Mouse (Mus musculus) lung, embryonic 16.5 days (tissue): Measurements from ENCODE around the gene Apol6. TPM values are rescaled to one million over a fixed set of nuclear protein-coding genes. Genes with fewer than 3 reads are reported as not detected.

Experiments
- ATAC-seq: fragments of 200-750 bp; cut with Nextera tagmentation; 2 replicates; pipeline ENCODE4 v1.8.0; 2017; ENCODE audit warnings: low read depth, mild to moderate bottlenecking, moderate library complexity
- H3K27ac ChIP-seq: fragments of 300-500 bp; sonication (generic); 2 replicates; pipeline ENCODE4 v1.5.1; 2014; ENCODE audit warnings: mild to moderate bottlenecking, control low read depth, low read length
- H3K27me3 ChIP-seq: fragments of 300-500 bp; sonication (generic); 2 replicates; pipeline ENCODE4 v1.6.1; 2014; ENCODE audit warnings: low read depth, low read length, mixed read lengths; ENCODE audit not compliant: control insufficient read depth, insufficient read depth
- H3K36me3 ChIP-seq: fragments of 300-500 bp; sonication (generic); 2 replicates; pipeline ENCODE4 v1.6.1; 2014; ENCODE audit warnings: low read length; ENCODE audit not compliant: control insufficient read depth, insufficient read depth
- H3K4me1 ChIP-seq: fragments of 300-500 bp; sonication (generic); replicated peaks from 2 replicates; pipeline ENCODE4 v1.6.1; 2014; ENCODE audit warnings: low read length, mixed read lengths; ENCODE audit not compliant: control insufficient read depth, insufficient read depth
- H3K4me2 ChIP-seq: fragments of 300-500 bp; sonication (generic); 2 replicates; pipeline ENCODE4 v1.6.1; 2014; ENCODE audit warnings: low read depth, low read length, control low read depth
- H3K4me3 ChIP-seq: fragments of 300-500 bp; sonication (generic); 2 replicates; pipeline ENCODE4 v1.5.1; 2014; ENCODE audit warnings: mild to moderate bottlenecking, low read length, control low read depth
- H3K9ac ChIP-seq: fragments of 300-500 bp; sonication (generic); 2 replicates; pipeline ENCODE4 v1.6.1; 2014; ENCODE audit warnings: low read length, control low read depth
- H3K9me3 ChIP-seq: fragments of 300-500 bp; sonication (generic); 2 replicates; pipeline ENCODE4 v1.6.1; 2016; ENCODE audit warnings: low read length; ENCODE audit not compliant: control insufficient read depth
- WGBS: fragments of 180-500 bp; shearing (Covaris S2); extraction: QIAGEN DNeasy Blood & Tissue Kit; methylation state at CpG from one replicate; pipeline ENCODE4 v1.1.7; 2014; 5-methylcytosine and 5-hydroxymethylcytosine counted together
- polyA plus RNA-seq: library from polyadenylated mRNA; unstranded; fragments of >200 nt; fragmentation: Nextera tagmentation; extraction: Ambion mirVana; gene quantifications from 2 replicates; pipeline ENCODE4 v1.2.1, GENCODE M21; 2015

Apol6 gene
- polyA plus RNA-seq, 1 experiment from 2014 or later, result 0.06 TPM

DNA sequence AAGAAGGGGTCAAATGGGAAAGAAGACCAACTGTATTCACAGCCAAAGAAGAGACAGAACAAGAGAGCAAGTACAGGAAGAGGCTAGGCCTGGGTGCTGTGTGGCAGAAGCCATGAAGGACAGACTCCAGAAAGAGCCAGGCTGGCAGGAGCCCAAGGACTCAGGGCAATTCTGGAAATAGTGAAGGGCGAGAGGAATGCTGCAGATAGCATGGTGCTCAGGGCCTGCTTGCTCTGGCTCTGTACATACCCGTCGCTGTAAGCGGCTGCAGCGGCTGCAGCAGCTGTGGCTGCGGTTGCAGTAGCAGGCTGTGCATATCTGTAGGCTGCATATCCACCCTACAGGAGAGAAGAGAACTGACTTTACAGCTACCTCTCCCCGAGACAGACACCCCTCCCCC, 41.3 kb downstream of the Apol6 start:
- H3K36me3 ChIP-seq, result peaks cover 13% of the 10 kb centered on the region; the same call in 1 of the 2 replicates
- no peaks in the 10 kb centered on the region for H3K9me3 ChIP-seq
- no peak overlapping the region for H3K27ac ChIP-seq
- no peak for ATAC-seq
- WGBS, result 84% methylated on average over 7 of the region's 7 CpGs
- H3K27me3 ChIP-seq, result no peaks in the 10 kb centered on the region
- H3K4me1 ChIP-seq, result no peaks in the 10 kb centered on the region
- H3K4me2 ChIP-seq, result no peak overlapping the region
- H3K4me3 ChIP-seq, result no peak overlapping the region
- no peak overlapping the region for H3K9ac ChIP-seq

DNA sequence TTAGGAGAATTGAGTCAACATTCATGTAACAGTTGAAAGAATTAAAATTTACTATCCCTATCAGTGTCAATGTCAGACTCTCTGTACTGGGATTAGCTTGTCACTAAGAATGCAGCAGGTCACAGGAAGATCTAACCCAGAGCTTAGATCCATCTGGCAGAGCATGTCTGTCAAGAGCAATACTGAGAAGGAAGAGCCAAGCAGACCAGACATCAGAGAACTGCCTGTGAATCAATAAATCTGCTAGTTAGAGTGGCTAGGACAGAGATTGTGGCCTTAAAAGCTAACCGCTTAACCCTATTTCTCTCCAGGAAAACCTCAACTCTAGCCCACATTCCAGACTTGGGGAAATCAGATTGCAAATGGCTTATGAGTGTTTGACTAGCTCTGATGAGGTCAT, 42.0 kb downstream of the Apol6 start:
- Histone ChIP-seq H3K27ac (no peak overlapping the region), H3K4me2 (no peak overlapping the region), H3K9ac (no peak overlapping the region), H3K9me3 (no peaks in the 10 kb centered on the region), H3K27me3 (no peaks in the 10 kb centered on the region), H3K4me1 (no peaks in the 10 kb centered on the region), H3K36me3 (peaks cover 16% of the 10 kb centered on the region; the same call in 1 of the 2 replicates), H3K4me3 (no peak overlapping the region)
- no peak for ATAC-seq
- WGBS, result 61% methylated on average over 1 of the region's 1 CpGs

DNA sequence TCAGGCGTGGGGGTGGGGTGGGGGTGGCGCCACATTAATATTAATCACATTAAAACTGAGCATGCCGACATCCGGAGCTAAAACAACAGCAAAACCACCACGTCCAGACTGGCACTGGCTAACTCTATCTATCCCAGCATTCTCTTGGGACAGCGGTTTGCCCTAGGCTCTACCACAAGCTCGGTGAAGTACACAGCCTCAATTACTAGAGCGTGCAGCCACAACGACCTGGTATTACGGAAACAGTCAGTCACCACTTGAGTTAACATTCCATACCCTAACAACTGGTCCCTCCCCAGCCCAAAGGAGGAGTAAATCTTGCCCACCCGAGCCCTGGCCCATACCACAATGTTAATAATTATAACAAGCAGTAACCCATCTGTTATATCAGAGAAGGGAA, 44.7 kb downstream of the Apol6 start:
- Histone ChIP-seq H3K9ac (no peak overlapping the region), H3K27ac (no peak overlapping the region), H3K4me2 (no peak overlapping the region), H3K9me3 (no peaks in the 10 kb centered on the region), H3K36me3 (peaks cover 14% of the 10 kb centered on the region; the same call in 1 of the 2 replicates), H3K27me3 (no peaks in the 10 kb centered on the region), H3K4me1 (no peaks in the 10 kb centered on the region), H3K4me3 (no peak overlapping the region)
- ATAC-seq, result no peak
- 68% methylated on average over 11 of the region's 11 CpGs for WGBS

DNA sequence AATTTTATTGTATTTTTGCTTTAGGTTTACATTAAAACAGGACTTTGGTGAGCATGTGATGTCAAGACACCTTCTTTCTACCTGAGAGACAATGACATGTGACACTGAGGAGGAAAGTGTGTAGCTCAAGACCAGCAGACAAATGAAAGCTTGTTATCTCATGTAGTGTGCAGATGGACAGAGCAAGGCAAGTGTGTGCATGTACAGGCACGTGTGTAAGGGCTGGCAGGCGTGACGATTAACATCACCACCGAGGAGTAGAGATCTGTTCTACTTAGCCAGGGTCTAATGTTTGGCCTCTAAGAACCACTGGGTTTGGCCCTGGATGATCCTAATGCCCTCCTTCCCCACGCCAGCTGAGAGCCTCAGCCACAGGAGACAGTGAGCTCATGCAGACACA, 46.0 kb downstream of the Apol6 start:
- no peak overlapping the region for H3K4me2 ChIP-seq
- no peaks in the 10 kb centered on the region for H3K27me3 ChIP-seq
- no peak overlapping the region for H3K9ac ChIP-seq
- H3K36me3 ChIP-seq, result peaks cover 12% of the 10 kb centered on the region; the same call in 1 of the 2 replicates
- ATAC-seq, result no peak
- no peak overlapping the region for H3K27ac ChIP-seq
- no peak overlapping the region for H3K4me3 ChIP-seq
- WGBS, result 85% methylated on average over 5 of the region's 5 CpGs
- H3K9me3 ChIP-seq, result no peaks in the 10 kb centered on the region
- H3K4me1 ChIP-seq, result no peaks in the 10 kb centered on the region

DNA sequence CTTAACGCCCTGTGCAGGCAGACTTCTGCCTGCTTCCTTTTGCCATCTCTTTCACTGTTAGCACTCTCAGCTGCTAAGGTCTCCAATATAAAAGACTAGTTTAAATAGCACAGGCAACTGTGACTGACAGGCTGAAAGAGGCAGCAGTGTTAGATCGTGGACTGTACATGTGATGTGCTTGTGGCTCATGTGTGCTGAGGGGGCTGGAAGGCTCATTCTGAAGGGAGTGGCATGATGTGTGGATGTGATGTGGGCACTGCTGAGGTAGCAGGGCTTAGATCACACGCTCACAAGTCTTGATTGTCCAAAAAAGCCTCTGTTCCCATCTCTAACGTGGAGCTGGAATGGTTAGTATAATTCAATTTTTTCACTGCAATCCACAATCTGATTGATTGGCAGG, 46.9 kb downstream of the Apol6 start:
- no peak overlapping the region for H3K27ac ChIP-seq
- ATAC-seq, result no peak
- H3K4me1 ChIP-seq, result no peaks in the 10 kb centered on the region
- no peak overlapping the region for H3K9ac ChIP-seq
- H3K36me3 ChIP-seq, result peaks cover 16% of the 10 kb centered on the region
- no peaks in the 10 kb centered on the region for H3K9me3 ChIP-seq
- no peak overlapping the region for H3K4me2 ChIP-seq
- no peak overlapping the region for H3K4me3 ChIP-seq
- 83% methylated on average over 4 of the region's 4 CpGs for WGBS
- no peaks in the 10 kb centered on the region for H3K27me3 ChIP-seq

DNA sequence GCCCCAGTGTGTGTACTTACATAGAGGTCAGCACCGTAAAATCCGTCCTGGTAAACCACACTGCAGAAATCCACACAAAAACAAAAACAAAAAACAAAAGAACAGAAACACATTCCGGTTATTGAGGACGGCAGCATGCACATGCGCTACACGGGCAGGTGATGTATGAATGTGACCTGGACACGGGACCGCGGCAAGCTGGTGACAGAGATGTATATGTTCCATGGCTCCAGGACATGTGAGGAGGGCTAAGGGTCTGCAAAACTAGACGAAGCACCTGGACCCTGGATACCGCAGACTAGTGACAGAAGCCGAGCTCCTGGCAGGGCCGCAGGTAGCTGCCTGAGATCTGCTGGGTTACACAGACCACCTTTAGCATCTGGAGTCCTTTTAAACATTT, 49.9 kb downstream of the Apol6 start:
- ATAC-seq, result no peak
- Histone ChIP-seq H3K27me3 (no peaks in the 10 kb centered on the region), H3K4me1 (no peaks in the 10 kb centered on the region), H3K4me2 (no peak overlapping the region), H3K9me3 (no peaks in the 10 kb centered on the region), H3K36me3 (peaks cover 22% of the 10 kb centered on the region), H3K4me3 (no peak overlapping the region), H3K27ac (no peak overlapping the region), H3K9ac (no peak overlapping the region)
- WGBS, result 89% methylated on average over 13 of the region's 13 CpGs

DNA sequence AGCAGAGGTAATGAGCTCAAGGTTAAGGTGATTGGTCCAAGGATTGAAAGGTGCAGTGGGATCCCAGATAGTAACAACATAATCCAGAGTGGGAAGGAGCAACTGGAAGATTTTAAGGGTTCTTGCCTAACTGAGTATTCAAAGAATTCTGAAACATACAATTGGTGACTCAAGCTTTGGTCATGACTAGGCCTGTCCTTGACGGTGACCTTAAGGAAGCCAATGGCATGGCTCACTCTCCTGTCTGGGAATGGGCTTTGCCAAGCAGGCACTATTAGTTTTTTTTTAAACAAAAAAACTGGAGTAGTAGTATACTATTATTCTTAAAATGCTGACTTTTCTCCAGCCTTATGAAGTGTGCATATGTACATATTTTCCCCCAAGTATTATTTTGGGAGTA, 50.7 kb downstream of the Apol6 start:
- Histone ChIP-seq H3K36me3 (peaks cover 23% of the 10 kb centered on the region), H3K9me3 (no peaks in the 10 kb centered on the region), H3K4me1 (no peaks in the 10 kb centered on the region), H3K4me3 (no peak overlapping the region), H3K27ac (no peak overlapping the region), H3K4me2 (no peak overlapping the region), H3K9ac (no peak overlapping the region), H3K27me3 (no peaks in the 10 kb centered on the region)
- 94% methylated on average over 1 of the region's 1 CpGs for WGBS
- ATAC-seq, result no peak

DNA sequence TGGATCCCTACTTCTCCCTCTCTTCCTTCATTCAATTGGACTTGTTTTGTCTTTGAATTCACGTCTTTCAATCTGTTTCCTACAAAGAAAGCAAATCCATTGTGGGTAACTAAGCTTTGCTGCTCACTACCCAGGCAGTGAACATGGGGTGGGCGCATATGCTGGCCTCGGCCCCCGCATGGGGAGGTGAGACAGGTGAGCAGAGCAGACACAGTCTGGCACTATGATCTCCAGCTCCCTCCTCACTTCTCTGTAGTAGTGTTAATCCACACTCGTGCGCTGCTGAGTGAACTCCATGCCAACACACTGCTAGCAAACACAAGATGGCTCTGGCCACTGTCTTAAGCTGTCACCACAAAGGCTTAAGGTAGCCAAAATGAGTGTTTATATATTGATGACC, 52.8 kb downstream of the Apol6 start:
- Histone ChIP-seq H3K4me1 (no peaks in the 10 kb centered on the region), H3K36me3 (peaks cover 29% of the 10 kb centered on the region), H3K4me3 (no peak overlapping the region), H3K4me2 (no peak overlapping the region), H3K27ac (no peak overlapping the region), H3K9me3 (no peaks in the 10 kb centered on the region), H3K27me3 (no peaks in the 10 kb centered on the region), H3K9ac (no peak overlapping the region)
- 88% methylated on average over 6 of the region's 6 CpGs for WGBS
- ATAC-seq, result no peak

DNA sequence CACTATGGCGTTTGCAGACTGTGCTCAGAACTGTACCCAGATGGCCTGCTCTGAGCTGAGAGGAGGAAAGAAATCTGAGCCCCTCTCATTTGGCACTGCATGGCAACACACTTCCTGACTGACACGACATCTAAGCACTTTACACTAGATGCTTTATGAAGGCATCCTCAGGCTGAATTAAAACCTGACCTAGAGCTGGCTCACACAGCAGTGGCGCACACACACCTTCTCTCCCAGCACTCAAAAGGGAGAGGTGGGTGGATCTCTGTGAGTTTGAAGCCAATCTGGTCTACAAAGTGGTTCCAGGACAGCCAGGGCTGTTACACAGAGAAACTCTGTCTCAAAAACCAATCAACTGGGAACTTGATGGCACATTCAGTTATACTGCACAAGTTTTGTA, 55.2 kb downstream of the Apol6 start:
- no peak overlapping the region for H3K4me2 ChIP-seq
- H3K9ac ChIP-seq, result no peak overlapping the region
- WGBS, result 48% methylated on average over 3 of the region's 3 CpGs
- H3K9me3 ChIP-seq, result no peaks in the 10 kb centered on the region
- peaks cover 27% of the 10 kb centered on the region for H3K36me3 ChIP-seq
- peaks cover 2% of the 10 kb centered on the region for H3K4me1 ChIP-seq
- ATAC-seq, result no peak
- H3K27me3 ChIP-seq, result no peaks in the 10 kb centered on the region
- H3K27ac ChIP-seq, result no peak overlapping the region
- no peak overlapping the region for H3K4me3 ChIP-seq

DNA sequence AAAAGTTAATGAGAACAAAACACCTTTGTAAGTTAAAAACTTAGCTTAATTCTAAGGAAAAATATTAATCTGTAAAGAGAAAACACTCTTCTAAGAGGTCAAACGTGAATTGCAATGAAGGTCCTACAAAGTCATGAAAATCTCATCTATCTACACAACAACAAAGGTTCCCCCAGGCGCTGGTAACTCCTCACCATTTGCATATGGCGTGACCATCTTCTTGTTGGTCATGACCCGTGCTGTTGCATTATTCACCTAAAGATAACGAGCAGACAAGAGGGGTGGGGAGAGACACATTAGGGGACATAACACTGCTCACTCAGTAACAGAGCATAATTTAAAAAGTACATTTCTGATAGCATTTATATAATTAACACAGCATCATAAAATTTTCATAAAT, 58.2 kb downstream of the Apol6 start:
- H3K9ac ChIP-seq, result no peak overlapping the region
- ATAC-seq, result no peak
- no peak overlapping the region for H3K4me3 ChIP-seq
- no peak overlapping the region for H3K27ac ChIP-seq
- WGBS, result 88% methylated on average over 5 of the region's 5 CpGs
- H3K4me1 ChIP-seq, result peaks cover 3% of the 10 kb centered on the region
- H3K36me3 ChIP-seq, result peaks cover 22% of the 10 kb centered on the region
- H3K4me2 ChIP-seq, result no peak overlapping the region
- no peaks in the 10 kb centered on the region for H3K9me3 ChIP-seq
- no peaks in the 10 kb centered on the region for H3K27me3 ChIP-seq
